Mouse (Mus musculus) heart, postnatal 0 days (tissue): ENCODE results near the gene P2rx7. TPM values are rescaled to one million over a fixed set of nuclear protein-coding genes. Genes with fewer than 3 reads are reported as not detected.

Source experiments
- ATAC-seq: fragments of 200-750 bp; cut with Nextera tagmentation; 2 replicates; pipeline ENCODE4 v1.8.0; 2017; ENCODE audit warnings: low read depth, moderate number of reproducible peaks, moderate library complexity; ENCODE audit not compliant: insufficient read depth
- DNase-seq: peaks from one replicate; pipeline ENCODE4 v3.0.0-alpha.2; 2016; ENCODE audit warnings: low spot score
- H3K27ac ChIP-seq: fragments of 300-500 bp; sonication (generic); 2 replicates; pipeline ENCODE4 v1.5.1; 2014; ENCODE audit warnings: low read depth, mild to moderate bottlenecking
- H3K27me3 ChIP-seq: fragments of 300-500 bp; sonication (generic); 2 replicates; pipeline ENCODE4 v1.6.1; 2014; ENCODE audit warnings: low read length, mixed read lengths; ENCODE audit not compliant: control insufficient read depth, insufficient read depth
- H3K36me3 ChIP-seq: fragments of 300-500 bp; sonication (generic); replicated peaks from 2 replicates; pipeline ENCODE4 v1.6.1; 2014; ENCODE audit warnings: low read length, mixed read lengths; ENCODE audit not compliant: control insufficient read depth, insufficient read depth
- H3K4me1 ChIP-seq: fragments of 300-500 bp; sonication (generic); 2 replicates; pipeline ENCODE4 v1.6.1; 2014; ENCODE audit warnings: antibody characterized with exemption; ENCODE audit not compliant: control insufficient read depth, insufficient read depth
- H3K4me2 ChIP-seq: fragments of 300-500 bp; sonication (generic); 2 replicates; pipeline ENCODE4 v1.6.1; 2014; ENCODE audit warnings: low read depth, mild to moderate bottlenecking, low read length, moderate library complexity
- H3K4me3 ChIP-seq: fragments of 300-500 bp; sonication (generic); 2 replicates; pipeline ENCODE4 v1.5.1; 2014; ENCODE audit warnings: low read depth, low read length
- H3K9ac ChIP-seq: fragments of 300-500 bp; sonication (generic); replicated peaks from 2 replicates; pipeline ENCODE4 v1.6.1; 2014; ENCODE audit warnings: low read depth, low read length, mixed read lengths
- H3K9me3 ChIP-seq: fragments of 300-500 bp; sonication (generic); replicated peaks from 2 replicates; pipeline ENCODE4 v1.6.1; 2016; ENCODE audit warnings: low read length; ENCODE audit not compliant: control insufficient read depth
- CTCF ChIP-seq: IDR thresholded peaks from 2 replicates; pipeline ENCODE4 v1.5.1; 2016; ENCODE audit warnings: antibody characterized with exemption, control low read depth, low read depth
- EP300 ChIP-seq: IDR thresholded peaks from 2 replicates; pipeline ENCODE4 v1.6.1; 2016; ENCODE audit warnings: antibody characterized with exemption, low read depth
- WGBS: fragments of 180-500 bp; shearing (Covaris S2); extraction: QIAGEN DNeasy Blood & Tissue Kit; methylation state at CpG from one replicate; pipeline ENCODE4 v1.1.7; 2014; 5-methylcytosine and 5-hydroxymethylcytosine counted together
- polyA plus RNA-seq: library from polyadenylated mRNA; unstranded; fragments of >200 nt; fragmentation: Nextera tagmentation; extraction: Ambion mirVana; gene quantifications from 2 replicates; pipeline ENCODE4 v1.2.1, GENCODE M21; 2015
- total RNA-seq: library from RNA; depleted of rRNA; stranded (reverse); fragments of >200 nt; gene quantifications from 2 replicates; pipeline ENCODE4 v1.2.3, GENCODE M21; 2014; ENCODE audit warnings: low replicate concordance

The P2rx7 gene
- total and polyA plus RNA-seq, 2 experiments from 2014 or later, result 1.6 to 2.7 TPM

DNA sequence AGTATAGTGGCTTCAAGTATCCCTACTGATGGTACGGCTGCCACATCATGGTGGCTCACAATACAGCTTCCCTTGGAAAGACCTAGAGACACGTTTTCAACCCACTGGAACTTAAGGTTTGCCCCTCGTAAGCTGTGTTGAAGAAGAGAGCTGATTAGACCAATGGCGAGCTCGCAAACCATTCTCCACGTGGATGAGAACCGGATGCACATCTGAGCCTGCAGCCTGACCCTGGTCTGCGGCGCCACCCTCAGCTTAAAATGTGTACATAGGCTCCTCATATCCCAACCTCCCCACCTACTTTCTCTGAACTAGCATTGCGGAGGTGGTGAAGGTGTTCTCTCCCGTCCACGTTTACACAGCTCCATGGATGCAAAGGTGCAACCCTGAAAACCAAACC lies 37.6 kb downstream of the P2rx7 start:
- no peaks in the 10 kb centered on the region for H3K9me3 ChIP-seq
- no peaks in the 10 kb centered on the region for H3K4me1 ChIP-seq
- H3K27me3 ChIP-seq, result no peaks in the 10 kb centered on the region
- no peak overlapping the region for H3K27ac ChIP-seq
- no peak overlapping the region for H3K4me2 ChIP-seq
- H3K36me3 ChIP-seq, result no peaks in the 10 kb centered on the region
- DNase-seq, result no peak
- TF ChIP-seq EP300, result no peak
- no peak for TF ChIP-seq CTCF
- no peak overlapping the region for H3K4me3 ChIP-seq
- H3K9ac ChIP-seq, result no peak overlapping the region
- no peak for ATAC-seq
- 78% methylated on average over 12 of the region's 12 CpGs for WGBS

DNA sequence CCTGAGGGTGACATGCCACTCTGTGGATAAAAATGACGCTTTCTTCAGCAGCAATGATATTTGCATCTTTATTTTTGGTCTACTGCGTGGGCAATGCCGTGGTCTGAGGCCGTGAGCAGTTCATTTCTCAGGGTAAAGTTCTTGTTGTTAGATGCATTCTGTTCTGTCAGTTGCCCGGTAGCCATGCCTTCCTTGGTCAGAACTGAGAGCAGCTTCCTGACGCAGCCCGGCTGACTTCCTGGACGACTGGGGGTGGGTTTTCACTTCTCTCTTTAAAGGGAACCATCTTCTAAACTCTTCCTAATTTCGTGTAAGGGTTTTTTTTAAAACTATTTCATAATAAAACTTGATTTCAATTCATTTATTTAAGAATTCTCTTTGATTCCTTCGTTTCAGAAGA lies 40.2 kb downstream of the P2rx7 start:
- DNase-seq (no peak), ATAC-seq (no peak)
- 56% methylated on average over 10 of the region's 10 CpGs for WGBS
- Histone ChIP-seq H3K9me3 (no peaks in the 10 kb centered on the region), H3K4me1 (no peaks in the 10 kb centered on the region), H3K4me2 (no peak overlapping the region), H3K27ac (no peak overlapping the region), H3K9ac (no peak overlapping the region), H3K4me3 (no peak overlapping the region), H3K36me3 (no peaks in the 10 kb centered on the region), H3K27me3 (no peaks in the 10 kb centered on the region)
- TF ChIP-seq EP300, result no peak
- no peak for TF ChIP-seq CTCF

DNA sequence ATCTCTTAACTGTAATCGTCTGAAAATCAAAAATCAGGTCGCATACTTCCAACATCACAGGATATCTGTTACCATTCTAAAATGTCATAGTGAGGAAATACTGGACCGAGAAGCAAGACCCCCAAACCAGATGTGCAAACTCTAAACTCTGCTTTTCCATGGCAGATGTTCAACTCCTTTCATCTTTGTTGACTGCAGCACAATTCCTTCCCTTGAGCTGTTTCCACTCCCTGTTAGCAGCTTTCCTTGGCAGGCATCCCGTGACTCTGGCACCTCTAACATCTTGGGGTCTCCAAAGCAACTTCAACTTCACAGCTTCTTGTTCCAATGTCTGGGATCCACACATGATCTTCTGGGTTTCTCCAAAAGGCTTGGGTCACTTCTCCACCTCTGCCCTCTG lies 43.7 kb downstream of the P2rx7 start:
- no peak overlapping the region for H3K27ac ChIP-seq
- H3K4me2 ChIP-seq, result no peak overlapping the region
- no peaks in the 10 kb centered on the region for H3K4me1 ChIP-seq
- H3K9ac ChIP-seq, result no peak overlapping the region
- 70% methylated on average over 4 of the region's 4 CpGs for WGBS
- ATAC-seq (no peak), DNase-seq (no peak)
- no peaks in the 10 kb centered on the region for H3K36me3 ChIP-seq
- H3K4me3 ChIP-seq, result no peak overlapping the region
- H3K9me3 ChIP-seq, result no peaks in the 10 kb centered on the region
- H3K27me3 ChIP-seq, result no peaks in the 10 kb centered on the region
- no peak for TF ChIP-seq CTCF
- no peak for TF ChIP-seq EP300

DNA sequence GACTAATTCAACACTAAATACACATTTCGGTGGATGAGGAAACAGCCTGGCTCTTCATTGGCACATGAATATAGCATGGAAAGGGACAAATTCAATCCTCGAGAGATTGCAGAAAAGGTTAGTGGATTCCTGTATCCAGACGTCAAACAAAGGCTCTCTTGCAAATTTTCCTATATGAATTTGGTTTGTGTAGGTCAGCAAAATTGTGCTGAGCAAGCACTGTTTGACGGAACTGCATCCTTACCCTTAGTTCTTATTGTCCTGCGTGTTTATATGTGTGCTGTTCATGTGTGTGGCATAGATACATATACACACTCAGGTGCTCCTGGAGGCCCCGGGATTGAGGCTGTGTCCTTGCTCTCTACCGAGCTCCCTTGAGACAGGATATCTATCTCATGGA lies 45.4 kb downstream of the P2rx7 start:
- H3K4me2 ChIP-seq, result no peak overlapping the region
- 85% methylated on average over 7 of the region's 7 CpGs for WGBS
- H3K9ac ChIP-seq, result no peak overlapping the region
- no peaks in the 10 kb centered on the region for H3K9me3 ChIP-seq
- no peak for DNase-seq
- no peak for TF ChIP-seq CTCF
- no peak for TF ChIP-seq EP300
- no peaks in the 10 kb centered on the region for H3K4me1 ChIP-seq
- no peaks in the 10 kb centered on the region for H3K27me3 ChIP-seq
- no peak overlapping the region for H3K4me3 ChIP-seq
- no peak overlapping the region for H3K27ac ChIP-seq
- H3K36me3 ChIP-seq, result no peaks in the 10 kb centered on the region
- ATAC-seq, result no peak

DNA sequence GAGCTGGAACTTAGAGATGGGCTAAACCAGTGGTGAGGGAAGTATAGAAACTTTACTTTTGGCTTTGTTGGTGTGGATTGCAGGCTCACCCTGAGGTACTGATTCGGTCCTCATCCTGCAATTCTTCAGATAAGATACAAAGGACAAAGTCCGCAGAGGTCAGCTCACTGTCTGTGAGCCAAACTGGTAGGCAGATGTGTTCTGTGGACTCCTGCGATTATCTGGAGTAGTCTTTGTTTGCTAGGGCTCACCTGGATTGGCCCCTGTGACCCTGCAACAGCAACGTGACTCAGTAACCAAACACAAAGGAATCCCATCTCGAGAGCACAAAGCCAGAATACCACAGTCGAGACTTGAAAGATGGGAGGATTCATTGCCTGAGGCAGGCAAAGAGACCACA lies 46.8 kb downstream of the P2rx7 start:
- Histone ChIP-seq H3K4me3 (no peak overlapping the region), H3K4me2 (no peak overlapping the region), H3K36me3 (no peaks in the 10 kb centered on the region), H3K9me3 (no peaks in the 10 kb centered on the region), H3K4me1 (no peaks in the 10 kb centered on the region), H3K27ac (no peak overlapping the region), H3K27me3 (no peaks in the 10 kb centered on the region), H3K9ac (no peak overlapping the region)
- ATAC-seq, result no peak
- TF ChIP-seq EP300 (no peak), CTCF (no peak)
- no peak for DNase-seq
- WGBS, result 51% methylated on average over 6 of the region's 6 CpGs

DNA sequence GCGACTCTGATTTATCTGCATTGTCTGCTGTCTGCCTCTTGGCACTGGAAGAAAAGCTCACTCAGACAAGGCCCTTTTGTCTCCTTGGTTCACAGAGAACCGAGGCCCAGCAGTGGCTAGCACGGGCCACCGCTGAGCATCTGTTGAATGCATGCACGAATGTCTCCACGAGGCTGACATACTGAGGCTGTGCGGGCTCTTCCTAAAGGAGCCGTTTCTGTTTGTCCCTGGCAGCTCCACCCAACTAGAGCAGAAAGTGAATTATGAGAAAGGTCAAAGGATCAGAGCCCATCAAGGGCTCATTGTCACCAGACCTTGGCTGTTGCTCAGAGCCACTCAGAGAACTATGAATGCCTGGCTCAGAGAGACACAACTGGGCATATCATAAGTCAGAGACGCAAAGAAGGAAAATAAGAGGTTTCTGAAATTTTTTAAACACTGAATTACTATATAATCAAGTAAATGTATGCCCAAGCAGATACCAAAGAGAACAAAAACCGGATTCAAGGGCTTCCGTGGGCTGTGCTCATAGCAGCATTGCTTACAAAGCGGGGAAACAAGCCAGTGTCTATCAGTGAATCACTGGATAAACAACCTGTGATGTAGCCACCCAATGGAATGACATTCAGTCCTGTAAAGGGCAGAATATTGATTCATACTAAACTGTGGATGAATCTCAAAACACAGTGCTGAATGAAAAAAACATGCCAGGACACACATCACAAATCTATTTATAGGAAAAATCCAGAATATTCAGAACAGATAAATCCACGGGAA lies 49.9 kb downstream of the P2rx7 start:
- Histone ChIP-seq H3K4me1 (no peaks in the 10 kb centered on the region), H3K27me3 (no peaks in the 10 kb centered on the region), H3K9me3 (no peaks in the 10 kb centered on the region), H3K4me2 (no peak overlapping the region), H3K36me3 (no peaks in the 10 kb centered on the region), H3K9ac (no peak overlapping the region), H3K4me3 (no peak overlapping the region), H3K27ac (peak overlapping the region; percentile 16; the same call in 1 of the 2 replicates)
- no peak for ATAC-seq
- no peak for TF ChIP-seq EP300
- TF ChIP-seq CTCF, result no peak
- 49% methylated on average over 13 of the region's 13 CpGs for WGBS
- no peak for DNase-seq
